Mouse (Mus musculus) kidney, embryonic 15.5 days (tissue): ENCODE results near the gene Rdh11. TPM values are rescaled to one million over a fixed set of nuclear protein-coding genes. Genes with fewer than 3 reads are reported as not detected.
A peak's percentile ranks its signal among the peaks of the same experiment; 100 is the strongest.

Source experiments
- ATAC-seq: fragments of 200-750 bp; cut with Nextera tagmentation; replicated peaks from 2 replicates; pipeline ENCODE4 v1.8.0; 2017; ENCODE audit warnings: moderate TSS enrichment; ENCODE audit not compliant: low FRiP score
- H3K27ac ChIP-seq: fragments of 300-500 bp; sonication (generic); 2 replicates; pipeline ENCODE4 v1.5.1; 2015; ENCODE audit warnings: mild to moderate bottlenecking, inconsistent platforms
- H3K27me3 ChIP-seq: fragments of 300-500 bp; sonication (generic); 2 replicates; pipeline ENCODE4 v1.6.1; 2015; ENCODE audit warnings: inconsistent platforms
- H3K36me3 ChIP-seq: fragments of 300-500 bp; sonication (generic); 2 replicates; pipeline ENCODE4 v1.6.1; 2015; ENCODE audit warnings: inconsistent platforms
- H3K4me1 ChIP-seq: fragments of 300-500 bp; sonication (generic); 2 replicates; pipeline ENCODE4 v1.6.1; 2015; ENCODE audit warnings: inconsistent platforms
- H3K4me2 ChIP-seq: fragments of 300-500 bp; sonication (generic); 2 replicates; pipeline ENCODE4 v1.6.1; 2015; ENCODE audit warnings: moderate library complexity, mild to moderate bottlenecking, inconsistent platforms
- H3K4me3 ChIP-seq: fragments of 300-500 bp; sonication (generic); replicated peaks from 2 replicates; pipeline ENCODE4 v1.5.1; 2015; ENCODE audit warnings: mild to moderate bottlenecking, inconsistent platforms
- H3K9ac ChIP-seq: fragments of 300-500 bp; sonication (generic); 2 replicates; pipeline ENCODE4 v1.6.1; 2015; ENCODE audit warnings: mild to moderate bottlenecking, inconsistent platforms
- H3K9me3 ChIP-seq: fragments of 300-500 bp; sonication (generic); replicated peaks from 2 replicates; pipeline ENCODE4 v1.6.1; 2016; ENCODE audit warnings: inconsistent platforms
- WGBS: fragments of 180-500 bp; shearing (Covaris S2); methylation state at CpG from one replicate; pipeline ENCODE4 v1.1.7; 2015; ENCODE audit warnings: mixed read lengths; 5-methylcytosine and 5-hydroxymethylcytosine counted together
- polyA plus RNA-seq: library from polyadenylated mRNA; unstranded; fragments of >200 nt; fragmentation: Nextera tagmentation; extraction: Ambion mirVana; gene quantifications from 2 replicates; pipeline ENCODE4 v1.2.1, GENCODE M21; 2015

The Rdh11 gene
- polyA plus RNA-seq, 1 experiment from 2014 or later: 25.9 TPM

DNA sequence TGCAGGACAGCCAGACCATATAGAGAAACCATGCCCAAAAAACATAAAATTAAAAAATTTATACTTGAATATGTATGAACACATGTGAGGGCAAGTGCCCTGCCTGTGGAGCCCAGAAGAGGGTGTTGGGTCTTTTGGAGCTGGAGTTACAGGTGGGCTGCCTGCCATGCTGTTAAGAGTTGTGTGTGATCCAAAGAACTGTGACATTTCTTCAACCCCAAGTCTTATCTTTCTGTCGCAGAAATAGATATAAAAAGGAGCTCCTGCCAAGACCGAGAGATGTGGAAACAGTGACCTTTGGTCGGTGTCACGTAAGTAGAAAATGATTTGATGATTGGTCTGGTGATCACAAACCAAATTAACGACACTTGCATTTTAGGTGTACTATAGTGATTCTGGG, 18.4 kb downstream of the Rdh11 start:
- no peak for ATAC-seq

DNA sequence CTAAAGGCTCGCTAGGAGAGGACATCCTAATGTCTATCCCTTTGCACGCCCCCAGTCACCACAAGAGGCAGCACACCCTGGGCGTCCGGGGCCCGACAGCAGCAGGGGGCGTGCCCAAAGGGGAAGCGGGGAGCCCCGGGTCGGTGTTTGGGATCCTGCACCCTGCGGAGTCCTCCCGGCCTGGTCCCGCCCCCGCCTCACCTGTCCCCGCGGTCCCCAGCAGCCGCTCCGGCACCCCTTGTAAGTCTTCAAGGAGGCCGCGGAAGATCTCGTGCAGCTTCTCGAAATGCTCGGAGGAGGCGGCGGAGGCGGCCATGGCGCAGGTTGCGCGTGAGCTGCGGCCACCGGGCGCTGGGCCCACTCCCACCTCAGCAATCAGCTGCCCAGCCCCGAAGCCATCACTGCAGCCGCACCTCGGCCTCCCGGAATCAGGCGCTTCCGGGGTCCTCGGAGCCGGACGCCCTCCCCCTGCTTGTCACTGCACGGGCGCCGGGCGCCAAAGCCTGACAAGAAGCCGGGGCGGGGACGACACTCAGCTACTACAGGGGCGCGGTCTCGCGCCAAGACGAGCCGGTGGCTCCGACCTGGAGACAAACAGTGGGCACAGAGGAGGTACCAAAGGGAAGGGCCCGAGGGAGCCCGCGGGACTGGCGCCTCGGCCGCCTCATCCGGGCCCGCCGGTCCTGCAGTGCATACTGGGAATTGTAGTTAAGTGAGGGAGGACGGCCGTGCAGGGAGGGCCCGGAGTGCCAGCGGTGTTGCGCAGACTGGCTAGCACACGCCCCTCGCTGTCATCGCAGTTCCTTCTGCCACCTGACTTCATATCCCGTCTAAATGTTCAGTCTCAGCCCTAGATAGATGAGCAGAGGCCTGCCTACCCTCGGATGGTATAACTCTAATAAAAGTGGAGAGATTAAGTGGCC, 19.8 kb downstream of the Rdh11 start, which contains the start of gene Vti1b:
Vti1b (minus strand) TSS at position 649 of the 923 bp plus-strand sequence.
- Histone ChIP-seq H3K27me3 (no peaks in the 10 kb centered on the region), H3K27ac (peak within 1 kb of the TSS; percentile 97), H3K4me3 (peak within 1 kb of the TSS; percentile 97), H3K9me3 (no peaks in the 10 kb centered on the region), H3K4me2 (peak within 1 kb of the TSS; percentile 76), H3K9ac (peak within 1 kb of the TSS; percentile 84), H3K4me1 (peaks cover 10% of the 10 kb centered on the region), H3K36me3 (peaks cover 28% of the 10 kb centered on the region)
- under 1% methylated on average over 71 of the region's 73 CpGs for WGBS
- ATAC-seq: peak; percentile 98

More for the DNA sequence above, 18.4 kb downstream of the Rdh11 start:
- no peak overlapping the region for H3K4me2 ChIP-seq
- H3K9me3 ChIP-seq: no peaks in the 10 kb centered on the region
- WGBS: 85% methylated on average over 5 of the region's 5 CpGs
- peaks cover 10% of the 10 kb centered on the region for H3K4me1 ChIP-seq
- H3K9ac ChIP-seq: no peak overlapping the region
- no peak overlapping the region for H3K4me3 ChIP-seq
- H3K27me3 ChIP-seq: no peaks in the 10 kb centered on the region
- H3K36me3 ChIP-seq: peaks cover 37% of the 10 kb centered on the region
- H3K27ac ChIP-seq: no peak overlapping the region

DNA sequence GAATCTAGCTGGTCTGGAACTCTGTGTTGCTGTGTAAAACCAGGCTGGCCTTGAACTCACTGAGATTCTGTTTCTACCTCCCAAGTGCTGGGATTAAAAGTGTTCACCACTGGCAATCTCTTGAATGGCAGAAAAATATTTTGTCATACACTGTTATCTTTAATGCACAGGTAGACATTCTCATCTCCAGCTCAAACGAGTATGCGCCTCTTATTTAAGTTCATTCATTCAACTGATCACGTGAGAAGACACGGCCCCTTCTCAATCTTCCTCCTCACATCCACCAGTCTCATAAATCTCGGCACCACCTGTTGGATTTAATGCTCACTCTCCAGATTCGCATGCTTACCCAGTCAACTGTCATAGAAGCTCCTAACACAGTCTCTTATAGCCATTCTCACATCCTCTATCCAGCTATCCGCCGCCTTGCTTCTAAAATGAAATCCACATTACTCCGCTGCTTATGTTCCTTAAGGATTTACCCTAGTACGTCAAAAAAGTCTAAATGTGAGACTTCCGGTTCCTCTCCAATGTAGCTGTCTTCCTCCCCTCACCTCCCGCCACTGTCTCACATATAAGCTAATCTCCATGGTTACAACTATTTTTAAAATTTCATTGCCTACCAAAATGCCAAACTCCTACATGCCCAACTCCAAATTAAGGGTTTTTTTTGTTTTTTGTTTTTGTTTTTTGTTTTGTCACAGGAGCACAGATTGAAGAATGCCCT, 20.7 kb downstream of the Rdh11 start:
- Histone ChIP-seq H3K4me1 (peaks cover 10% of the 10 kb centered on the region), H3K4me2 (peak overlapping the region; percentile 76), H3K36me3 (peaks cover 20% of the 10 kb centered on the region), H3K27me3 (no peaks in the 10 kb centered on the region), H3K4me3 (peak overlapping the region; percentile 97), H3K9me3 (no peaks in the 10 kb centered on the region), H3K9ac (peak overlapping the region; percentile 84), H3K27ac (peak overlapping the region; percentile 97; the same call in 1 of the 2 replicates)
- no peak for ATAC-seq
- WGBS: 26% methylated on average over 12 of the region's 12 CpGs

DNA sequence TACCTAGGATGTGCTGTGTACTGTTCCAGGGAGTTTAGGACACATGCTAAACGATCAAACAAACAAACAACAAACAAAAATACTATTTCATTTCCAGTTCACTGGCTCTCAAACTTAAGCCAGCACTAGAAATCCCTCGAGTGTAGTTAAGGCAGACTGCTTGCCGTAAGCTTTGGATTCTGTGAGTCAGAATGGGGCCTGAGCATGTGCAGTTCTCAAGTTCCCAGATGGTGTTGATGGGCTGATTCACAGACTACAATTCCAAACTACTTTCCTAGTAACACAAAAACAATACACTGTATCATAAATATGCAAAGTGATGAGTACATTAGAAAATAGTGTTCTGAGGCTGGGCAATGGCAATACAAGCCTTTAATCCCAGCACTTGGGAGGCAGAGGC, 21.7 kb downstream of the Rdh11 start:
- Histone ChIP-seq H3K9me3 (no peaks in the 10 kb centered on the region), H3K9ac (no peak overlapping the region), H3K4me2 (no peak overlapping the region), H3K27ac (no peak overlapping the region), H3K27me3 (no peaks in the 10 kb centered on the region), H3K4me1 (peaks cover 10% of the 10 kb centered on the region), H3K4me3 (no peak overlapping the region), H3K36me3 (peaks cover 19% of the 10 kb centered on the region)
- 82% methylated on average over 3 of the region's 3 CpGs for WGBS
- no peak for ATAC-seq

DNA sequence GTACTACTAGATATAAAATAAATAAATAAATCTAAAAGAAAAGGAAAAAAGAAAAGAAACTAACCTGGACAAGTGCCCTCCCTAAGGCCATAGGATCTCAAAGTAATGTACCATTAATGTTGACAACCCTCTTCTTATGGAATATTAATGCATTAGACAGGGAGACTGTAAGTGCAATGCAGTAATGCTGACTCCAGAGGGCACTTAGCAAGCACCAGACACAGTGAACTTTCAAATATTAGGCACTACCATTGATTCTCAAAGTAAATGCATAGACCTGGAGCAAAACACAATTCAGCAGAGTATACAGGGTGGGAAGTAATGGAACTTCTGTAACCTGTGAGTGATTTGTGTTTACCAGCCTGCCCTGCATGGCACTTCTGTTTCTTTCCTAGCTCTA, 22.9 kb downstream of the Rdh11 start:
- Histone ChIP-seq H3K27ac (no peak overlapping the region), H3K4me1 (peaks cover 10% of the 10 kb centered on the region), H3K9me3 (no peaks in the 10 kb centered on the region), H3K4me3 (no peak overlapping the region), H3K36me3 (peaks cover 20% of the 10 kb centered on the region), H3K4me2 (no peak overlapping the region), H3K9ac (no peak overlapping the region), H3K27me3 (no peaks in the 10 kb centered on the region)
- ATAC-seq: no peak

DNA sequence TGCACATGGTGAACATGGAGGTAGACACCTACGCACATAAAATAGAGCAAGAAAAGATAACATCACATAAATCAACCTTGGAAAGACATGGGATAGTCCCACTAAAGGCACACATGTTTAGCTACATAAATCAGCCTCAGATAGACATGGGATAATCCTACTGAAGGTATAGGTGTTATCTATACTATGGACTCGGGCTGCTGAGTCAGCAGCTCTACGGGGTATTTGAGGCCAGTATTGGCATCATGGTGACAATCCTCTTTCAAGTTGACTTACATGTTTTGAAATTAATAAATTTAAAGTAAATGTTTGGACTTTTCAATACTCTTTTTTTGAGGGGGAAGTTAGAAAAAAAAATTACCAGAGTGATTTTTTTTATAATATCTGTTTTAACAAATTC, 29.2 kb downstream of the Rdh11 start:
- WGBS: 89% methylated on average over 3 of the region's 3 CpGs
- Histone ChIP-seq H3K9me3 (no peaks in the 10 kb centered on the region), H3K9ac (no peak overlapping the region), H3K4me1 (no peaks in the 10 kb centered on the region), H3K27ac (no peak overlapping the region), H3K4me2 (no peak overlapping the region), H3K27me3 (no peaks in the 10 kb centered on the region), H3K36me3 (peaks cover 80% of the 10 kb centered on the region), H3K4me3 (no peak overlapping the region)
- ATAC-seq: no peak

DNA sequence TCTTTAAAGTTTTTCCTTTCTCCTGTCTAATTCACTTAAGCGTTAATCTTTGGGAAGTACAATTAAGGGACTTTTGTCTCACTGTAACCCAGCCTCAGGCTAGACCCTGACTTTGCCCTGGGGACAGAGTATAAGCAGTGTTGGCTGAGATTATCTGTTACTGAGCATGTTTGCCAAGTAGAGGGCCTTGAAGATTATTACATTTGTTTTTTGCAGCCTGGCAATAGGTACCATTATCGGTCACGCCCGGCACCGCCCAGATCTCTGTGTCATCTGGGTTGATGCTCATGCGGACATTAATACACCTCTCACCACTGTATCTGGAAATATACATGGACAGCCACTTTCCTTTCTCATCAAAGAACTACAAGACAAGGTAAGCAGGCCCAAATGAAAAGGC, 42.4 kb downstream of the Rdh11 start:
- Histone ChIP-seq H3K9me3 (no peaks in the 10 kb centered on the region), H3K36me3 (peaks cover 22% of the 10 kb centered on the region), H3K9ac (no peak overlapping the region), H3K4me3 (no peak overlapping the region), H3K4me1 (no peaks in the 10 kb centered on the region), H3K4me2 (no peak overlapping the region), H3K27ac (no peak overlapping the region), H3K27me3 (no peaks in the 10 kb centered on the region)
- 92% methylated on average over 6 of the region's 6 CpGs for WGBS
- ATAC-seq: no peak

DNA sequence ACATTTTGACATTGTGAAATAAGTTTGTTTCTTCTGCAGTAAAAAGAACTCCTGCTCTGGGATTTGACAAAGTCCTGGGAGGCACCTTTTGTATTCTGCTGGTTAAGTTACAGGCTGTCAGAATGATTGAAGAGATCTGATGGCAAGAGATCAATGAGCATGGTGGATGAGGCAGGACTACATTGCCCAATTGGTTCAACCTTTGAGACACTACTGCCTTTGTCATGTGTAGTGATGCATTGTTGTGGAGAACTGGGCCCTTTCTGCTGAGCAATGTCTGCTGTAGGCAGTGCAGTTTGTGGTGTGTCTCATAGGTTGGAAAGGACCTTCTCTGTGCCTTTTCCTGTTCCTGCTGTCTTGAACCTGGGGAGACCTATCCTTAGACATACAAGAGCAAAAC, 50.7 kb downstream of the Rdh11 start:
- Histone ChIP-seq H3K4me1 (no peaks in the 10 kb centered on the region), H3K27me3 (no peaks in the 10 kb centered on the region), H3K36me3 (no peaks in the 10 kb centered on the region), H3K4me2 (no peak overlapping the region), H3K27ac (no peak overlapping the region), H3K4me3 (no peak overlapping the region), H3K9me3 (no peaks in the 10 kb centered on the region), H3K9ac (no peak overlapping the region)
- ATAC-seq: no peak

DNA sequence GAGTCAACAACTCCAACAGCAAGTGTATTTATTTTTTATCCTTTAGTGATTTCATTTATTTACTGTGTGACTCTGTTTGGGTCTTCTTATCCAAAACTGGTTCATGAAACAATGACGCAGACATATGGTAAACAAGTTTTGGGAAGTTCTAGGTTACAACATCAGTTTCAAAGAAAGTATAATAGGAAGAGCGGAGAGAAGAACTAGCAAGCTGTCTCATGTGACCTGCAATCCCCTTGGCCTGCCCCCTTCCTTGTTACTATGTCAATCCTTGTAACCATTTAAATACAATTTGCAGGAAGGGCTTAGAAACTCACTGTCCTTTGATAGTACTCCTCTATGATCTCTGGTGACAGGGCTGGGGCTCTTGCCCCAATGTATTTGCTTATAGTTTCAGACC, 51.3 kb downstream of the Rdh11 start:
- Histone ChIP-seq H3K4me3 (no peak overlapping the region), H3K9ac (no peak overlapping the region), H3K27me3 (no peaks in the 10 kb centered on the region), H3K4me1 (no peaks in the 10 kb centered on the region), H3K36me3 (no peaks in the 10 kb centered on the region), H3K27ac (no peak overlapping the region), H3K9me3 (no peaks in the 10 kb centered on the region), H3K4me2 (no peak overlapping the region)
- WGBS: 88% methylated on average over 2 of the region's 2 CpGs
- ATAC-seq: no peak

DNA sequence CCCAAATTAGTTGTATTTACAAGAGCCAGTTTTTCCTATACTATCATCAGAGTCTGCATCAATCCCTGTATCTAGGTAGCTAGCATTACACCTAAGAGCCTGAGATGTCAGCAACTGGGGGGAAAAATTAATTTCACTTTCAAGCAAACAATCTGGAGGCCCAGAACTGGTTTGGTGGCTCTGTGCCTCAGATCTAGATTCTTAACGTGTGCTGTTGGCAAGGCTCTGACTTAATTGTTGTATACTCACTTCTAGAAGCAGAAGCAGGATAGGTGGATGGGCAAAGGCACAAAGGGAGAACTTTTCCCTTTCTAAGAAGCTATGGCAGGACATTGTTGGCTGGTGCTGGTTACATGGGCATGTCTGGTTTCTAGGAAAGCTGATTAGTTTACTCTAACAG, 52.7 kb downstream of the Rdh11 start:
- Histone ChIP-seq H3K9me3 (no peaks in the 10 kb centered on the region), H3K36me3 (no peaks in the 10 kb centered on the region), H3K4me1 (peaks cover 8% of the 10 kb centered on the region; the same call in 1 of the 2 replicates), H3K9ac (no peak overlapping the region), H3K4me2 (no peak overlapping the region), H3K27ac (no peak overlapping the region), H3K27me3 (no peaks in the 10 kb centered on the region), H3K4me3 (no peak overlapping the region)
- ATAC-seq: no peak
- 49% methylated on average over 1 of the region's 1 CpGs for WGBS

DNA sequence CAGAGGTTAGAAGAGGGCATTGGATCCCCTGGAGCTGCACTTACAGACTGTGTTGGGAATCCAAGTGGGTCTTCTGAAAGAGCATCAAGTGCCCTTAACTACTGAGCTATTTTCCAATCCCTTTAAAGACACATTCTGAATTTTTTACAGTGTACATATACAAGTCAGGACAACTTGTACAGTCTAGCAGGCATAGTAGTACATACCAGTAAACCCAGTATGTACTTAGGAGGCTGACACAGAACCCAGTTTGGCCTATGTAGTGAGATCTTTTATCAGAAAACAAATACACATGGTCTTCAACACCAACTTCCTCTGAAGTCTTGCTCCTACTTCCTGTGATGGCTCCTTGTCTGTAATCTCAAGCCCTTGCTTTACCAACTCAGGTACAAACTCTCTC, 53.1 kb downstream of the Rdh11 start:
- Histone ChIP-seq H3K4me1 (peaks cover 8% of the 10 kb centered on the region; the same call in 1 of the 2 replicates), H3K9me3 (no peaks in the 10 kb centered on the region), H3K9ac (no peak overlapping the region), H3K27me3 (no peaks in the 10 kb centered on the region), H3K27ac (no peak overlapping the region), H3K36me3 (no peaks in the 10 kb centered on the region), H3K4me2 (no peak overlapping the region), H3K4me3 (no peak overlapping the region)
- ATAC-seq: no peak

DNA sequence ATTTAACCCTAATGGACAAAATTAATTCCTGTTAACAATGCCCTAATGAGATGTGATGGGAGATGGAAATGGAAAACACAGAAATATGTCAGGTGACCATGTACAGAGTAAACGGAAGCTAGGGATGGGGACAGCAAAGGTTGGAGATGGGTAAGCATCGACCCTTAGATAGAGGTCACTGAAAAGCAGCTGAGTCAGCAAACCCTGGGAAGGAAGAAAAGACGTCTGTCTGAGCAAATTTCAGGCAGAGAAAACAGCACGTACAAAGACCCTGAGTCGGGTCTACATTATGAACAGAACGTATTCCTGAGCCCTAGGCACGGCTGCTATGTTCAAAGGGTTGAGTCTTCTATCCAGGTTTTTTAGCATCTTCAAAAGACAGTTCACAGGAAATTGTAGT, 55.1 kb downstream of the Rdh11 start:
- H3K36me3 ChIP-seq: no peaks in the 10 kb centered on the region
- no peak overlapping the region for H3K4me2 ChIP-seq
- H3K4me3 ChIP-seq: no peak overlapping the region
- peaks cover 8% of the 10 kb centered on the region; the same call in 1 of the 2 replicates for H3K4me1 ChIP-seq
- no peak overlapping the region for H3K27ac ChIP-seq
- H3K9me3 ChIP-seq: no peaks in the 10 kb centered on the region
- no peak for ATAC-seq
- H3K27me3 ChIP-seq: peaks cover 18% of the 10 kb centered on the region
- 73% methylated on average over 7 of the region's 7 CpGs for WGBS
- no peak overlapping the region for H3K9ac ChIP-seq
